Comparison of ENCODE assay signal across 29 mouse cellular contexts in genomic region chr11:75074543-75074942, GRCm38 (mm10).
DNase-seq lines count a peak whose midpoint lies in the region; ATAC-seq and TF ChIP-seq lines count a peak whose summit lies in the region.
"Had no signal": no experiment of that assay in that cellular context is flagged by ENCODE, and none has a peak within 500 bp of the region (broad histone marks: within the 10 kb centered on the region; RNA-seq: fewer than 3 reads in every experiment).

No protein-coding gene starts in this region.

- peak overlapping the region; percentile 71 for H3K27ac ChIP-seq in gastrocnemius, adult 2 months
- peak overlapping the region; percentile 88 for H3K27ac ChIP-seq in embryonic facial prominence, embryonic 12.5 days
- peak overlapping the region; percentile 94; the same call in 1 of the 2 replicates for H3K27ac ChIP-seq in limb, embryonic 13.5 days
- H3K27ac ChIP-seq in kidney, embryonic 15.5 days = no peak overlapping the region
- H3K27ac ChIP-seq in neural tube, embryonic 15.5 days (replicated peaks) = no peak overlapping the region
- H3K27ac ChIP-seq: forebrain, embryonic 15.5 days; left cerebral cortex, adult 2 months; liver, embryonic 14.5 days; midbrain, embryonic 10.5 days; midbrain, embryonic 15.5 days had no signal

- H3K9ac ChIP-seq in embryonic facial prominence, embryonic 12.5 days = no peak overlapping the region
- H3K9ac ChIP-seq in limb, embryonic 13.5 days = no peak overlapping the region
- H3K9ac ChIP-seq in kidney, embryonic 15.5 days = no peak overlapping the region
- no peak overlapping the region for H3K9ac ChIP-seq in neural tube, embryonic 15.5 days (replicated peaks)
- H3K9ac ChIP-seq: forebrain, embryonic 15.5 days; heart, embryonic 15.5 days; hindbrain, embryonic 14.5 days; liver, embryonic 14.5 days; lung, embryonic 14.5 days; midbrain, embryonic 15.5 days had no signal

- H3K4me1 ChIP-seq in embryonic facial prominence, embryonic 12.5 days = peaks cover 21% of the 10 kb centered on the region
- H3K4me1 ChIP-seq in limb, embryonic 13.5 days = peaks cover 47% of the 10 kb centered on the region
- H3K4me1 ChIP-seq in kidney, embryonic 15.5 days = peaks cover 5% of the 10 kb centered on the region; the same call in 1 of the 2 replicates
- no peaks in the 10 kb centered on the region for H3K4me1 ChIP-seq in neural tube, embryonic 15.5 days
- H3K4me1 ChIP-seq: midbrain, embryonic 10.5 days; midbrain, embryonic 15.5 days had no signal

- no peaks in the 10 kb centered on the region for H3K27me3 ChIP-seq in embryonic facial prominence, embryonic 12.5 days
- no peaks in the 10 kb centered on the region for H3K27me3 ChIP-seq in limb, embryonic 13.5 days
- H3K27me3 ChIP-seq in kidney, embryonic 15.5 days = no peaks in the 10 kb centered on the region
- no peaks in the 10 kb centered on the region for H3K27me3 ChIP-seq in neural tube, embryonic 15.5 days (replicated peaks)
- H3K27me3 ChIP-seq: forebrain, embryonic 15.5 days; heart, embryonic 15.5 days; midbrain, embryonic 15.5 days had no signal

- intact Hi-C loops in gastrocnemius, adult 2 months (cut with DNase I) = no loop called here

- H3K4me3 ChIP-seq in gastrocnemius, adult 2 months = no peak overlapping the region
- no peak overlapping the region for H3K4me3 ChIP-seq in embryonic facial prominence, embryonic 12.5 days
- no peak overlapping the region for H3K4me3 ChIP-seq in limb, embryonic 13.5 days
- no peak overlapping the region for H3K4me3 ChIP-seq in kidney, embryonic 15.5 days (replicated peaks)
- H3K4me3 ChIP-seq in neural tube, embryonic 15.5 days (replicated peaks) = no peak overlapping the region
- H3K4me3 ChIP-seq: forebrain, embryonic 10.5 days; forebrain, embryonic 15.5 days; heart, embryonic 15.5 days; left cerebral cortex, adult 2 months; midbrain, embryonic 10.5 days; midbrain, embryonic 15.5 days had no signal

- no peaks in the 10 kb centered on the region for H3K9me3 ChIP-seq in embryonic facial prominence, embryonic 12.5 days
- H3K9me3 ChIP-seq in limb, embryonic 13.5 days = no peaks in the 10 kb centered on the region
- no peaks in the 10 kb centered on the region for H3K9me3 ChIP-seq in kidney, embryonic 15.5 days (replicated peaks)
- no peaks in the 10 kb centered on the region for H3K9me3 ChIP-seq in neural tube, embryonic 15.5 days (replicated peaks)
- H3K9me3 ChIP-seq: forebrain, embryonic 15.5 days; heart, embryonic 15.5 days; midbrain, embryonic 10.5 days; midbrain, embryonic 15.5 days had no signal

- no peak for ATAC-seq in embryonic facial prominence, embryonic 12.5 days (ENCODE audit: insufficient number of reproducible peaks, insufficient read depth, low FRiP score, low TSS enrichment)
- peak; percentile 28; the same call in 1 of the 2 replicates for ATAC-seq in limb, embryonic 13.5 days (ENCODE audit: low FRiP score, low read depth)
- no peak for ATAC-seq in monocyte, adult 5-6 weeks (replicated peaks; ENCODE audit: insufficient number of reproducible peaks, low FRiP score, low TSS enrichment, poor library complexity, severe bottlenecking)
- no peak for ATAC-seq in kidney, embryonic 15.5 days (replicated peaks; ENCODE audit: low FRiP score)
- ATAC-seq in neural tube, embryonic 15.5 days (ENCODE audit: low FRiP score) = no peak
- ATAC-seq: activated CD4-positive, CD25-positive, alpha-beta regulatory T cell, adult 4 months; forebrain, embryonic 15.5 days; inflammation-experienced regulatory T-cells, adult 6 months; midbrain, embryonic 15.5 days had no signal

- WGBS in embryonic facial prominence, embryonic 12.5 days = 31% methylated on average over 2 of the region's 2 CpGs
- 28% methylated on average over 2 of the region's 2 CpGs for WGBS in limb, embryonic 13.5 days
- 72% methylated on average over 2 of the region's 2 CpGs for WGBS in kidney, embryonic 15.5 days
- WGBS in neural tube, embryonic 15.5 days = 79% methylated on average over 2 of the region's 2 CpGs

- H3K4me2 ChIP-seq in embryonic facial prominence, embryonic 12.5 days (replicated peaks) = no peak overlapping the region
- H3K4me2 ChIP-seq in limb, embryonic 13.5 days (replicated peaks) = 0 out of 2 replicates have a peak overlapping the region, but pooled peaks have one; percentile 14
- no peak overlapping the region for H3K4me2 ChIP-seq in kidney, embryonic 15.5 days
- H3K4me2 ChIP-seq in neural tube, embryonic 15.5 days = no peak overlapping the region
- H3K4me2 ChIP-seq: forebrain, embryonic 15.5 days; heart, embryonic 15.5 days; hindbrain, embryonic 14.5 days; lung, embryonic 14.5 days; midbrain, embryonic 15.5 days had no signal

- no peak for DNase-seq in gastrocnemius, adult 2 months
- DNase-seq in gastrocnemius, postnatal 25 days = no peak
- DNase-seq in forelimb bud, embryonic 11.5 days (ENCODE audit: low read depth, low spot score) = peak; percentile 67
- DNase-seq: adrenal gland, adult 8-10 months; cerebellum, adult 2 months; cerebellum, postnatal 14 days; kidney, adult 11 months; kidney, postnatal 25 days; liver; lung, embryonic 14.5 days; right cerebral cortex, adult 18-20 months; right cerebral cortex, postnatal 4 days; thymus, adult 18-20 months; thymus, postnatal 25 days had no signal

- H3K36me3 ChIP-seq in embryonic facial prominence, embryonic 12.5 days = no peaks in the 10 kb centered on the region
- H3K36me3 ChIP-seq in limb, embryonic 13.5 days = peaks cover 4% of the 10 kb centered on the region; the same call in 1 of the 2 replicates
- 0 out of 2 replicates have a peak, but pooled peaks cover 10% of the 10 kb centered on the region for H3K36me3 ChIP-seq in kidney, embryonic 15.5 days
- no peaks in the 10 kb centered on the region for H3K36me3 ChIP-seq in neural tube, embryonic 15.5 days
- H3K36me3 ChIP-seq: forebrain, embryonic 15.5 days; heart, embryonic 15.5 days; midbrain, embryonic 15.5 days had no signal

- no peak for TF ChIP-seq CTCF in gastrocnemius, adult 2 months (IDR thresholded peaks at IDR 0.05)

Comparison
In these comparisons a context has a peak if more than half of its experiments do, and no peak if none do; other contexts are left out.
1. H3K27ac ChIP-seq: peak in gastrocnemius, adult 2 months (single experiment), embryonic facial prominence, embryonic 12.5 days (single experiment) and limb, embryonic 13.5 days (single experiment); none in kidney, embryonic 15.5 days (single experiment) and neural tube, embryonic 15.5 days (single experiment).